Mouse (Mus musculus): ENCODE data around the gene Grwd1. TPM values are rescaled to one million over a fixed set of nuclear protein-coding genes. Genes with fewer than 3 reads are reported as not detected.
A peak's percentile ranks its signal among the peaks of the same experiment; 100 is the strongest.

Gene Grwd1
- polyA plus RNA-seq, 1 experiment from 2014 or later = 37.6 TPM

DNA sequence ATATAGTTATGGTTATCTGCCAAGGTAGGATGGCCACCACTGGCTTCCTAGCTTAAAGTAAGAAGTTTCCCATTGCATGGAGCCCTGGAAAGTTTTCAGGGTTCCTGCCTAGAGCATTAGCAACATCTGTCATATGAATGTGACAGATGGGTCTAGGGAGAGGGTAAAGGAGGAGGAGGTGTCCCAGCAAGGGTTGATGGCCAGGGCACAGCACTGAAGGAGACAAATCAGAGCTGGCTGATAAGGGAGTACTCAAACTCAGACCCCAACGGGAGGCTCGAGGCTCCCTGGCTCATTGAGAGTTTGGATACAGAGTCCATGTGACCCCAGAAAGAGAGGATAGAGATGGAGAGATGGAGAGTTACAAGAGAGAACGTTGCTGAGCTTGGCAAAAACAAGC lies 19.9 kb upstream of the Grwd1 start:
- DNase-seq (ENCODE audit: low spot score) = no peak
- WGBS = 70% methylated on average over 3 of the region's 3 CpGs
- Histone ChIP-seq H3K4me1 (replicated peaks; ENCODE audit: control insufficient read depth, insufficient read depth, low read length) (no peaks in the 10 kb centered on the region), H3K27me3 (ENCODE audit: control insufficient read depth, insufficient read depth, low read length) (no peaks in the 10 kb centered on the region; the same call in 1 of the 2 replicates), H3K9ac (no peak overlapping the region), H3K4me2 (replicated peaks) (no peak overlapping the region), H3K9me3 (ENCODE audit: control insufficient read depth, low read length) (no peaks in the 10 kb centered on the region), H3K27ac (no peak overlapping the region), H3K4me3 (replicated peaks; ENCODE audit: low read length) (no peak overlapping the region), H3K36me3 (replicated peaks; ENCODE audit: control insufficient read depth, insufficient read depth) (no peaks in the 10 kb centered on the region)
- ATAC-seq (ENCODE audit: low FRiP score) = no peak

DNA sequence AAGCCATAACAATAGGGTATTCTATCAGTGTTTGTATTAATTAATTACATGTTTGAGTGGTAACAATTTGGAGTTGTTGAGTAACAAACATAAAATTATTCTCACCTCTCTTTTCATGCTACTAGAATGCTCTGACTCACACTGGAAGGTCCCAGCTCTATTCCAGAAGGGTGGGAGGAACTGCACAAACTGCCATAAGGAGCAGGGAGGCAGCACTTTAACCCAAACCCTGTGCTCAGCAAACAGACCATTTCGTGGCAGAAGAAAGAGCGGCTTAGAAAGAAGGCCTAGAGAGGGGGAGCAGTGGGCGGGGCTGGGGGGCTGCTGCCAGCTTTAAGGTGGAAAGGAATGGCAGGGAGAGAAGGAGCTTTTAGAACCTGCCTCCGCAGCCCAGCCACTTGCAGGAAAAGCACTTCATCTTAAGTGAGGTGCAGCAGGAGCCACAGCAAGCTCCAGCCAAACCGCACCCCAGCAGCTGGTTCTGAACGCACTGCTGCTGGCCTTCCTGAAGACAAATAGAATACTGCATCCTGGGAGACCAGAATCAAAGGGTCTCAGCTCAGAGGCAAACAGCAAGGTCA lies 17.8 kb upstream of the Grwd1 start:
- 11% methylated on average over 6 of the region's 6 CpGs for WGBS
- H3K4me3 ChIP-seq (replicated peaks; ENCODE audit: low read length) = no peak overlapping the region
- ATAC-seq (ENCODE audit: low FRiP score) (no peak), DNase-seq (ENCODE audit: low spot score) (no peak)
- H3K9ac ChIP-seq = no peak overlapping the region
- no peaks in the 10 kb centered on the region for H3K36me3 ChIP-seq (replicated peaks; ENCODE audit: control insufficient read depth, insufficient read depth)
- no peaks in the 10 kb centered on the region; the same call in 1 of the 2 replicates for H3K27me3 ChIP-seq (ENCODE audit: control insufficient read depth, insufficient read depth, low read length)
- no peaks in the 10 kb centered on the region for H3K4me1 ChIP-seq (replicated peaks; ENCODE audit: control insufficient read depth, insufficient read depth, low read length)
- H3K4me2 ChIP-seq (replicated peaks) = no peak overlapping the region
- no peak overlapping the region for H3K27ac ChIP-seq
- no peaks in the 10 kb centered on the region for H3K9me3 ChIP-seq (ENCODE audit: control insufficient read depth, low read length)

DNA sequence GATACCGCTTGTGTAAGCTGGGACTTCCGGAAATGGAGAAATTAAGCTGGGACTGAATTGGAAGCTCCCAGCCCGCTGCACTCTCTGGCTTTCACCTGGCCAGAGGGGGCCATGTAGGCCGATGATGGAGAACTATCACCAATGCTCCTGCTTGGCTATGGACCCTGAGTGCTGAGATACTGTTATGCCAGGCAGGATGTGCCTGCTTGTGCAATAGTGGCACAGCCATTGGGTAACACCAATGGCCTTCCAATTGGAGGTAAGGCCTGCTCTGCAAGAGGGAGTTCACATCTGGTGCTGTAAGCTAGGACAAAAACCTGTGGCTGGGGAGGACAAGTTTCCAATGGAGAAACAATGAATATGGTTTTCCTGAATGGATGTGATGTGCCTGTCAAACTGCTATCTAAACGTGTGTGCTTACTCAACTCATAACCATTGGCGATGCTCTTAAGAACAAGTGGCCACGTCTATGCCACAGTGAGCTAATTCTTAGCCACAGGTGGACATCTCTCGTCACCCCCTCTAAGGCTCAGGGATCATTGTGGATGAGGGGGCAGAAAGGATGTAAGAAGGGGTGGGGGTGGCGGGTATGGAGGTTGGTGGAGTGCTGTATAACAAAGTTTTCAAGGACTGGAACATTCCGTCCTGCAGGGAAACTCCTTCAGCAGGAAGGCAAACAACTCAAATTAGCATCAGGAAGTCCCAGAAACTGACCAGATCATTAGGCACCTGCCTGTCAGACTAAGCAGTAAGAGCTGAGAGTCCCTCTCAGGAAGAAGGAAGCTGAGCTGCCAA lies 12.4 kb upstream of the Grwd1 start:
- H3K27ac ChIP-seq = no peak overlapping the region
- no peaks in the 10 kb centered on the region for H3K36me3 ChIP-seq (replicated peaks; ENCODE audit: control insufficient read depth, insufficient read depth)
- H3K4me3 ChIP-seq (replicated peaks; ENCODE audit: low read length) = no peak overlapping the region
- H3K9ac ChIP-seq = no peak overlapping the region
- no peaks in the 10 kb centered on the region for H3K4me1 ChIP-seq (replicated peaks; ENCODE audit: control insufficient read depth, insufficient read depth, low read length)
- no peak for ATAC-seq (ENCODE audit: low FRiP score)
- 90% methylated on average over 10 of the region's 10 CpGs for WGBS
- H3K4me2 ChIP-seq (replicated peaks) = no peak overlapping the region
- no peak for DNase-seq (ENCODE audit: low spot score)
- H3K9me3 ChIP-seq (ENCODE audit: control insufficient read depth, low read length) = no peaks in the 10 kb centered on the region
- peaks cover 6% of the 10 kb centered on the region; the same call in 1 of the 2 replicates for H3K27me3 ChIP-seq (ENCODE audit: control insufficient read depth, insufficient read depth, low read length)

DNA sequence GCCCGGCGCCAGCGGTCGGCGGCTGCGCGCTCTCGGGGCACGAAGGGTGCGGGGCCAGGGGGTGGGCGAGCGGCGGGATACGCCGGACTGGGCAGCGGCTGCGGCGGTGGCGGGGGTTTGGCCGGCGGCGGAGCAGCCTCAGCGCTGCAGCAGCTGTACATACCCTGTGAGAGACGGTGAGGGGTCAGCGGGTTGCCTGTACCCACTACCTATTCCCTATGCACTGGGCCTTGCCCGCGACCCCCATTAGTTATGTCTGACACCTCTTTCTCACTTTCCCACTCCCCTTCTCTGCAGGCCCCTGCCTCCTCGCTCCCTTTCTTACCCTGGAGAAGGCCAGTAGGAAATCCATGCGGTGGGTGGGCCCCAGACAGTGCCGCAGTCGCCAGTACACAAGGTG lies 3.2 kb upstream of the Grwd1 start:
- H3K36me3 ChIP-seq (replicated peaks; ENCODE audit: control insufficient read depth, insufficient read depth) = peaks cover 11% of the 10 kb centered on the region
- no peak for ATAC-seq (ENCODE audit: low FRiP score)
- no peaks in the 10 kb centered on the region for H3K9me3 ChIP-seq (ENCODE audit: control insufficient read depth, low read length)
- H3K4me2 ChIP-seq (replicated peaks) = peak overlapping the region; percentile 41
- peaks cover 51% of the 10 kb centered on the region for H3K27me3 ChIP-seq (ENCODE audit: control insufficient read depth, insufficient read depth, low read length)
- 4% methylated on average over 13 of the region's 31 CpGs for WGBS
- DNase-seq (ENCODE audit: low spot score) = no peak
- H3K27ac ChIP-seq = no peak overlapping the region
- peak overlapping the region; percentile 32 for H3K4me3 ChIP-seq (replicated peaks; ENCODE audit: low read length)
- H3K9ac ChIP-seq = peak overlapping the region; percentile 34; the same call in 1 of the 2 replicates
- H3K4me1 ChIP-seq (replicated peaks; ENCODE audit: control insufficient read depth, insufficient read depth, low read length) = peaks cover 18% of the 10 kb centered on the region

DNA sequence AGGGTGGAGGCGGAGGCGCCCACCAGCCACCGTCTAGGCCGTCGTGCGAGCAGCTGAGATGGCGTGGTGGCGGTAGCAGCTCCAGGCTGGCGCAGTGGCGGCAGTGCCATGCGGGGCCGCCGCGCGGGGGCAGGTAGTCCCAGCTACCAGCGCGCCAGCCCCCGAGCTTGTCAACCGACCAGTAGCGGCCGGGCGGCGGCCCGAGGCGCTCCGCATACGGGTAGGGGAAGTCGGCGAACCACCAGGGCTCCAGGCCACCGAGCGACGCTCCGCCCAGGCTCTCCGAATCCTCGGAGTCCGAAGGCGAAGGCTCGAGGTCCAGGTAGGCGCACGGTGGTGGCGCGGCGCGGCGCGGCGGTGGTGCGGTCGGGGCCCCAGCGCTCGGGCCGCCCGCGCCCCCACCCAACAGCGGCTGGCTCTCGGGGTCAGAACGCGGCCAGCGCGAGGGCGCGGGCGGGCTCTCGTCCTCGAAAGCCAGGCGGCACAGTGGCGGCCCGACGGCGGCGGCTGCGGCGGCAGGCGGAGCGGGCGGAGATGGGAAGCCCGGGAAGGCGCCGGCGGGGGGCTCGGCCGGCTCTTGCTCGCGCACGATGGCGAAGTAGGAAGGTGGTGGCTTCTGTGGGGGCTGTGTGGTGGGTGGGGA lies 2.5 kb upstream of the Grwd1 start:
- 1% methylated on average over 76 of the region's 86 CpGs for WGBS
- H3K4me2 ChIP-seq (replicated peaks) = peak overlapping the region; percentile 41
- H3K9ac ChIP-seq = peak overlapping the region; percentile 34; the same call in 1 of the 2 replicates
- no peak overlapping the region for H3K27ac ChIP-seq
- peaks cover 17% of the 10 kb centered on the region for H3K36me3 ChIP-seq (replicated peaks; ENCODE audit: control insufficient read depth, insufficient read depth)
- no peak for DNase-seq (ENCODE audit: low spot score)
- peaks cover 51% of the 10 kb centered on the region for H3K27me3 ChIP-seq (ENCODE audit: control insufficient read depth, insufficient read depth, low read length)
- peak overlapping the region; percentile 32 for H3K4me3 ChIP-seq (replicated peaks; ENCODE audit: low read length)
- no peaks in the 10 kb centered on the region for H3K9me3 ChIP-seq (ENCODE audit: control insufficient read depth, low read length)
- H3K4me1 ChIP-seq (replicated peaks; ENCODE audit: control insufficient read depth, insufficient read depth, low read length) = peaks cover 18% of the 10 kb centered on the region
- no peak for ATAC-seq (ENCODE audit: low FRiP score)

DNA sequence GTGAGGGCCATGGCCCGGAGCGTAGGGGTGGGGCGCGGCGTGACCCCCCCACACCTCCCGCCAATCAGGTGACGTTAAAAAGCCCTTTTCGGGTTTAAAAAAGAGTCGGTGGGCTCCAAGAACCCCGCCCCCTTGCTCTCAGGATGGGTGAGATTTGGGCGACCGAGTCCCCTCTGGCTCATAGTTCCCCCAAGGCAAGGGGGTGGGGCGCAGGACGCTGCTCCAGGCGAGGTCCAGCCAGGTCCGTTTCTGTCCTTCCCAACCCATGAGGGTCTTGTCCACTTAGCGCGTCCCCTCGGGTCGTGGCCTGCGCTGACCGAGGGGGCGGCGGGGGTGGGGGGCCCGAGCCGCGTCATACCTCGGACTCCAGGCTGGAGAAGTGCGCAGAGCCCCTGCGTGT lies 1.7 kb upstream of the Grwd1 start:
- 9% methylated on average over 30 of the region's 30 CpGs for WGBS
- Histone ChIP-seq H3K4me2 (replicated peaks) (peak overlapping the region; percentile 41), H3K27ac (no peak overlapping the region), H3K4me1 (replicated peaks; ENCODE audit: control insufficient read depth, insufficient read depth, low read length) (peaks cover 18% of the 10 kb centered on the region), H3K36me3 (replicated peaks; ENCODE audit: control insufficient read depth, insufficient read depth) (peaks cover 26% of the 10 kb centered on the region), H3K9ac (no peak overlapping the region), H3K27me3 (ENCODE audit: control insufficient read depth, insufficient read depth, low read length) (peaks cover 51% of the 10 kb centered on the region), H3K4me3 (replicated peaks; ENCODE audit: low read length) (peak overlapping the region; percentile 32), H3K9me3 (ENCODE audit: control insufficient read depth, low read length) (no peaks in the 10 kb centered on the region)
- no peak for DNase-seq (ENCODE audit: low spot score)
- no peak for ATAC-seq (ENCODE audit: low FRiP score)

DNA sequence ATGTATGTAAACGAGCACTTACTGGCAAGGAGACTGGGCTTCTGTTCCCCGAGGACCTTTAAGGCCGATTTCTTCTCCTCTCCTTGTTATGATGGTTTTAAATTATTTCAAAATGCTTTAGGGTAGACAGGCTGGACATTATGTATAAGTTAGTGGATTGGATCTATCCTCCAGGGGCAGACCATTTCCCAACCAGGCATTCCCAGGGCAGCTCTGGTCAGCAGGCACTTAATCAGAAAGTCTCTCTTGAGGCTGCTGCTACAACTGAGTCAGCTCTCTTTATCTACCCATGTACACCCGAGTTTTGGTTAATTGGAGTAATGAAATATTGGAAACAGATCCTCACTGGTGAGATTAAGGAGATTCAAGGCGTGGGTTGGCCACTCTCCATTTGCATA lies 383 bp upstream of the Grwd1 start:
- H3K4me3 ChIP-seq (replicated peaks; ENCODE audit: low read length) = peak overlapping the region; percentile 74
- WGBS = 14% methylated on average over 5 of the region's 5 CpGs
- H3K27me3 ChIP-seq (ENCODE audit: control insufficient read depth, insufficient read depth, low read length) = peaks cover 43% of the 10 kb centered on the region
- peaks cover 18% of the 10 kb centered on the region for H3K4me1 ChIP-seq (replicated peaks; ENCODE audit: control insufficient read depth, insufficient read depth, low read length)
- DNase-seq (ENCODE audit: low spot score) (no peak), ATAC-seq (ENCODE audit: low FRiP score) (peak; percentile 25)
- no peaks in the 10 kb centered on the region for H3K9me3 ChIP-seq (ENCODE audit: control insufficient read depth, low read length)
- H3K4me2 ChIP-seq (replicated peaks) = peak overlapping the region; percentile 81
- peaks cover 39% of the 10 kb centered on the region for H3K36me3 ChIP-seq (replicated peaks; ENCODE audit: control insufficient read depth, insufficient read depth)
- peak overlapping the region; percentile 89 for H3K27ac ChIP-seq
- peak overlapping the region; percentile 69 for H3K9ac ChIP-seq

DNA sequence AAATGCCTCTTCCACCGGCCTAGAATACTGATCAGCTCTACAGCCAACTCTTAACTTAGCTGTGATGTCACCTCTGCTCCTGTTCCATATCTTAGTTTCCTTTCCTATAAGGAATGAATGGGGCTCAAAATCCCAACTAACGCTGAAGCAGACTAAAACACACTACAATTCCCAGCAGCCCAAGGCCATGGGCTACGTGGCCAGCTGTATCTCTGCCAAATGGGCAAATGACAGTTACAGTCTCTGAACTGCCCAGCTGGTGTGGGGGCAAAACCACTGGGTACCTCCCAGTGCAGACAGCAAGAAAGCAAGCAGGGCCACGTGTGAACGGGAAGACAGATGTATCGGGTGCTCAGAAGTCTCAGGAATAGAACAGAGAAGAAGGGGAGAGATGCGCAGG lies 4.1 kb downstream of the Grwd1 start:
- ATAC-seq (ENCODE audit: low FRiP score) = no peak
- no peak for DNase-seq (ENCODE audit: low spot score)

DNA sequence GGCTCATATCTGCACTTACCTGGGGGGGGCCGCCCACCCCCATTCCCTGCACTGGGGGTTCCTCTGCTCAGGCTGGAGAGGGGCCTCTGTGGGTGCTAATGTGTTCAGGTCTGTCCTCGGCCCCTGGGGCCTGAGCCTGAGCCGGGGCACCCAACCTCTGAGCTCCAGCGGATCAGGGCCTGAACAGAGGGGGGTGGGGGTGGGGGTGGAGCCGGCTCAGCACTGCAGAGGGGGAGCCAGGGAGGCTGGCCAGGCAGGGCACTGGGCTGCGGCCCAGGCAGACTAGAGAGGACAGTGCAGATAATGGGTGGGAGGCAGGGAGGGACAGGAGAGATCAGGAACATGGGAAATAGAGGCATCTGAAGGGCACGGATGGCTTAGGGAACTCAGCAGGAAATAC lies 6.1 kb downstream of the Grwd1 start, which contains the start of gene Kcnj14:
Kcnj14 (minus strand) TSS at position 185 of the 400 bp plus-strand sequence.
- H3K36me3 ChIP-seq (replicated peaks; ENCODE audit: control insufficient read depth, insufficient read depth) = peaks cover 63% of the 10 kb centered on the region
- H3K27ac ChIP-seq = no peak within 1 kb of the TSS
- H3K9ac ChIP-seq = no peak within 1 kb of the TSS
- 80% methylated on average over 7 of the region's 7 CpGs for WGBS
- no peak within 1 kb of the TSS for H3K4me3 ChIP-seq (replicated peaks; ENCODE audit: low read length)
- H3K4me2 ChIP-seq (replicated peaks) = no peak within 1 kb of the TSS
- no peaks in the 10 kb centered on the region for H3K27me3 ChIP-seq (ENCODE audit: control insufficient read depth, insufficient read depth, low read length)
- DNase-seq (ENCODE audit: low spot score) (no peak), ATAC-seq (ENCODE audit: low FRiP score) (no peak)
- no peaks in the 10 kb centered on the region for H3K9me3 ChIP-seq (ENCODE audit: control insufficient read depth, low read length)
- H3K4me1 ChIP-seq (replicated peaks; ENCODE audit: control insufficient read depth, insufficient read depth, low read length) = peaks cover 1% of the 10 kb centered on the region; the same call in 1 of the 2 replicates

More for the DNA sequence above, 4.1 kb downstream of the Grwd1 start:
- H3K4me2 ChIP-seq (replicated peaks) = no peak overlapping the region
- peaks cover 63% of the 10 kb centered on the region for H3K36me3 ChIP-seq (replicated peaks; ENCODE audit: control insufficient read depth, insufficient read depth)
- 97% methylated on average over 7 of the region's 7 CpGs for WGBS
- H3K4me3 ChIP-seq (replicated peaks; ENCODE audit: low read length) = no peak overlapping the region
- H3K4me1 ChIP-seq (replicated peaks; ENCODE audit: control insufficient read depth, insufficient read depth, low read length) = peaks cover 14% of the 10 kb centered on the region
- H3K27me3 ChIP-seq (ENCODE audit: control insufficient read depth, insufficient read depth, low read length) = peaks cover under 1% of the 10 kb centered on the region; the same call in 1 of the 2 replicates
- no peak overlapping the region for H3K9ac ChIP-seq
- no peak overlapping the region for H3K27ac ChIP-seq
- H3K9me3 ChIP-seq (ENCODE audit: control insufficient read depth, low read length) = no peaks in the 10 kb centered on the region

All from hindbrain, embryonic 14.5 days (tissue).